Mouse (Mus musculus): ENCODE data around the gene Rab6b. TPM values are rescaled to one million over a fixed set of nuclear protein-coding genes. Genes with fewer than 3 reads are reported as not detected.

The Rab6b gene
- polyA plus RNA-seq, 1 experiment from 2014 or later, result 5.7 TPM

DNA sequence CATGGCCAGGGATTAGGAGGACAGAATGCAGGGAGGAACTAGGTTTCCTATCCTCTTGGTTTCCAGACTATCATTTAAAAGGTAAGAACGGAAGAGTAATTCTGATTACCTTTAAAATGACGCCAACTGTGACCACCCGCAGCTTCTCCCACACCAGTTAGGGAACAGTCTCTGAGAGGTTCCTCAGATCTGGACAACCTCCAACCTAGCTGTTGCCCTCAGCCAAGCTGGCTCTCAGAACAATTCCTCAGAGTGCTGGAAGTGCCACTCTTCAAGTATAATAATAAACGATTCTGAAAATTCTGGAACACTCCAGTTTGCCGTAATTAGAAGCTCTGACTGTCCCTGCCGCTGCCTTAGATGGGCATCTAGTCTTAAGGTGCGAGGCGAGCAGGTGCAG lies 74.4 kb downstream of the Rab6b start:
- Histone ChIP-seq H3K4me2 (replicated peaks) (no peak overlapping the region), H3K4me3 (replicated peaks) (no peak overlapping the region), H3K27me3 (replicated peaks) (no peaks in the 10 kb centered on the region), H3K27ac (no peak overlapping the region), H3K9ac (no peak overlapping the region), H3K36me3 (peaks cover 21% of the 10 kb centered on the region), H3K4me1 (replicated peaks) (peaks cover 2% of the 10 kb centered on the region; the same call in 1 of the 2 replicates), H3K9me3 (no peaks in the 10 kb centered on the region)
- 88% methylated on average over 8 of the region's 8 CpGs for WGBS
- ATAC-seq, result no peak

DNA sequence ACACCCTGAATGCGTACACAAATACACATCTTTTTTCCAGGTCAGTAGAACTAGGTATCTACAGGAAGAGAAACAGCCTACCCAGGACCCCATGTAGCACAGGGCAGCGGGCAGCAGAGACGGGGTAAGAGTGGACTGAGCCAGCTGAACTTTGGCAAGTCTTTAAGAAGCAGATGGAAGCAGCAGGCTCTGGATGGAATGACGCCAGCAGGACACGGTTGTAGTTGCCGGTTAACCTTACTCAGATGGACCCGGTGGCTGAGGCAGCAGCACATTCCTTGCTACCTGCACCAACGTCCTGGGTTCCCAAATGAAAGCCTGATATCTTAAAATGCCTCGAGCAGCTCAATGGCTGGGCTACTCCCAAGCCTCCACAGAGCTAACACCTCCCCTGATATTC lies 75.2 kb downstream of the Rab6b start:
- Histone ChIP-seq H3K9ac (no peak overlapping the region), H3K4me1 (replicated peaks) (no peaks in the 10 kb centered on the region), H3K27ac (no peak overlapping the region), H3K4me3 (replicated peaks) (no peak overlapping the region), H3K36me3 (peaks cover 21% of the 10 kb centered on the region), H3K27me3 (replicated peaks) (no peaks in the 10 kb centered on the region), H3K9me3 (no peaks in the 10 kb centered on the region), H3K4me2 (replicated peaks) (no peak overlapping the region)
- 63% methylated on average over 9 of the region's 9 CpGs for WGBS
- no peak for ATAC-seq

DNA sequence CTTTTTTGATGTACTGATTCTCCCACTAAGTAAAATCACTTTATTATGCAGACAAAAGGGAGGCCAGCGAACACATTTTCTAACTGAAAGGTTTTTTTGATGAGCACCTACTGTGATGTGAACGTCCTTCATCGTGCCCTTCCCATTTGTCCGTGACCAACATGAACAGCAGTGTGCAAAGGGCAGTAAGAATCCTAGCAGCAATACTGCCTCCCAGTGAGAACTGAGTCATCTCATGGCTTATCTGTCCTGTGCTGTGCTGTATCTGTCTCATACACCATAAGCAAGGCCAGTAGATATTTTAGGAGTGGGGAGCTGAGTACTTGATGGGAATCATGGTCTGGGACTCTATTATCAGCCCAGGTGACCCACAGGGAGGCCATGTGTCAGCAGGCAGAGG lies 76.8 kb downstream of the Rab6b start:
- no peak overlapping the region for H3K4me3 ChIP-seq (replicated peaks)
- no peak overlapping the region for H3K4me2 ChIP-seq (replicated peaks)
- ATAC-seq, result no peak
- WGBS, result 93% methylated on average over 4 of the region's 4 CpGs
- H3K9me3 ChIP-seq, result no peaks in the 10 kb centered on the region
- H3K36me3 ChIP-seq, result peaks cover 32% of the 10 kb centered on the region
- H3K27ac ChIP-seq, result no peak overlapping the region
- no peak overlapping the region for H3K9ac ChIP-seq
- no peaks in the 10 kb centered on the region for H3K27me3 ChIP-seq (replicated peaks)
- no peaks in the 10 kb centered on the region for H3K4me1 ChIP-seq (replicated peaks)

DNA sequence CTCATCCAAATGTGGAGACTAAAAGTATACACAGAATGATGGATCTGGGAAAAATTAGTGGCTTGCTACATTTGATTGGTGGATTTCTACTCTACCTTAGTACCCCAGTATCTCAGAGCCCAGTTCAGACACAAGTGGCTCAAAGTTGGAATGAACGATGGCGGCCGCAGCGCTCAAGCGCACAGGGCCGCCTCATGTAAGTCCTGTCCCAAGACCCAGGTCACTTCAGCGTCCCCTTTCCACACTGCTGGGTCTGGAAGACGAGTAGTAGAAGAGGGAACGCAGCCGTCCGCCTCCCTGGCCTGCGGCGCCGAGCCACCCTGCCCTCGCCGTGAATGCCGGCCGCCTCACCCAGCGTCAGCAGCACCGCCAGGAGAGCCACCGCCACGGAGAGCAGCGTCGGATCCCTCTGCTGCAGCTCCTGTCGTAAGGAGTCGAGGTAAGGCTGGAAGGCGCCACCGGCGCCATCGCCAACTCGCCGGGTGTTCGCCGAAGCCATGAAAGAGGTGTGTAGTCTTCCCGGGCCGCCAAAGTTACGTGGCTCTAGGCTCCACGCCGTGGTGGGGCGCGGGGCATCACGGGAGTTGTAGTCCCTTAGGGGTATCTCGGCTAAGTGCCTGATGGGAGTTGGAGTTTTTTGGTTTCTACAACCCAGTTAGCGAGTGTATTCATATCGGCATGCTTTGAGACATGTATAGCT lies 90.1 kb downstream of the Rab6b start, which contains the start of gene Srprb:
Gene Srprb (minus strand): TSS at position 577 of the 700 bp plus-strand sequence.
- H3K36me3 ChIP-seq, result peaks cover 6% of the 10 kb centered on the region; the same call in 1 of the 2 replicates
- peak within 1 kb of the TSS; percentile 73 for H3K27ac ChIP-seq
- H3K4me1 ChIP-seq (replicated peaks), result peaks cover 6% of the 10 kb centered on the region; the same call in 1 of the 2 replicates
- H3K9me3 ChIP-seq, result no peaks in the 10 kb centered on the region
- under 1% methylated on average over 45 of the region's 45 CpGs for WGBS
- peak within 1 kb of the TSS; percentile 82 for H3K4me3 ChIP-seq (replicated peaks)
- peak; percentile 99 for ATAC-seq
- H3K9ac ChIP-seq, result peak within 1 kb of the TSS; percentile 88
- no peaks in the 10 kb centered on the region for H3K27me3 ChIP-seq (replicated peaks)
- H3K4me2 ChIP-seq (replicated peaks), result peak within 1 kb of the TSS; percentile 49

DNA sequence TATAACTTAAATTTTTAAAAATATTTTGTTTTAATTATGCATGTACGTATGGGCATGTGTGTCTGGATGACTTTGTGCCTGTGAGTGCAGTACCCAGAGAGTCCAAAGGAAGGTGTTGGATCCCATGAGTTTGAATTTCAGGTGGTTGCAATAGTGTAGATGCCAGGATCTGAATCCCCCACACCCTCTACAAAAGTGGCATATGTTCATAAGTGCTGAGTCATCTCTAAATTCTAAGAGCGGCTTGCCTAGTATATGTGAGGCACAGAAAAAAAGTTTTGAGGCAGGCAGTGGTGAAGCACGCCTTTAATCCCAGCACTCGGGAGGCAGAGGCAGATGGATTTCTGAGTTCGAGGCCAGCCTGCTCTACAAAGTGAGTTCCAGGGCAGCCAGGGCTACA lies 94.2 kb downstream of the Rab6b start:
- ATAC-seq, result no peak
- Histone ChIP-seq H3K27me3 (replicated peaks) (no peaks in the 10 kb centered on the region), H3K4me1 (replicated peaks) (peaks cover 3% of the 10 kb centered on the region; the same call in 1 of the 2 replicates), H3K9me3 (no peaks in the 10 kb centered on the region), H3K4me3 (replicated peaks) (no peak overlapping the region), H3K27ac (no peak overlapping the region), H3K4me2 (replicated peaks) (no peak overlapping the region), H3K36me3 (no peaks in the 10 kb centered on the region), H3K9ac (no peak overlapping the region)
- 86% methylated on average over 5 of the region's 5 CpGs for WGBS

DNA sequence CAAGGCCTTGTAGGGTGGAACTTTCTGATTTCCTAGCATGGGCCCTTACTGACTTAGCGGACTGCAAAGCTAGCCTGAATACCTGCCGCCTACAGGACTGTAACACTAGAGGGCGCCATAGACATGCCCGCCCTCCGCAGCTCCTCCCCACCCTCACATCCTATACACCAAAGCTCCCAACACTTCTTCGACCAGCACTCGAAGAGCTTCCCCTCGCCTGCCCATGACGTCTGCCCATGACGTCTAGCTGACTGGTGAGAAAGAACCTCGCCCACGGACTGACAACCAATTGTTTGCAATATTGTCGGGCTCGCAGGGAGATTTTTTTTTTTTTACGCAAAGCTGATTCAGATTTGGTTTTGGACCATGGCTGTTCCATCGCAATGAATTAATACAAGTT lies 96.3 kb downstream of the Rab6b start:
- no peak overlapping the region for H3K27ac ChIP-seq
- 11% methylated on average over 16 of the region's 16 CpGs for WGBS
- H3K9ac ChIP-seq, result no peak overlapping the region
- peak overlapping the region; percentile 59 for H3K4me2 ChIP-seq (replicated peaks)
- H3K36me3 ChIP-seq, result no peaks in the 10 kb centered on the region
- ATAC-seq, result peak; percentile 89
- no peaks in the 10 kb centered on the region for H3K9me3 ChIP-seq
- H3K27me3 ChIP-seq (replicated peaks), result no peaks in the 10 kb centered on the region
- H3K4me3 ChIP-seq (replicated peaks), result no peak overlapping the region; the same call in 1 of the 2 replicates
- H3K4me1 ChIP-seq (replicated peaks), result no peaks in the 10 kb centered on the region

DNA sequence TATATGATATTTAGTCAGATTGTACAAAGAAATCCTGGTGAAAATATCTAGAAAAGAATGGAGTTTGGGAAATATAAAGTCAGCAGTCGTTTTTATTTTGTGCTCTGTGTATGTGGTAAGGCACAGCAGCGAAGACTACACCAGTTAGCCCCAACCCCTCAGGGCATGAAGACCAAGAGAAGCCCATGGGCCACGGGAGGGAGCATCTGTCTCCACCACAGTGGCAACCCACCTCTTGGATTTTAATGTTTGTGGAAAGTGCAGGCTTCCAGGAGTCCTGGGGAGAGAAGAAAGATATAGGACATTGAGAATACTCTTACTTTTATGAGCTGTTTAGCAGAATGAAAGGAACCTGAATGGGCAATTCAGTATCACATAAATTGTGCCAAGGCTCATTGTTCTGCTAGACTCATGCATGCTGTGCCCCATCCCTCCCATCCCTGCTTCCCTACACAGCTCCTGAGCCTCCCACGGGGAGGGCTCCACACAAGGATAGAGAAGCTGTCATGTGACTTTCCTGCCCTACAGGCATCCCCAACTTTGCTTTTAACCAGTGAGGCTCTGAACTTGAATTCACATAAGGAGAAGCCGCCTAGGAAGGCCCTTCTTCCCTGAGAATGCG lies 97.3 kb downstream of the Rab6b start:
- Histone ChIP-seq H3K9me3 (no peaks in the 10 kb centered on the region), H3K4me2 (replicated peaks) (no peak overlapping the region), H3K4me3 (replicated peaks) (no peak overlapping the region), H3K36me3 (no peaks in the 10 kb centered on the region), H3K4me1 (replicated peaks) (no peaks in the 10 kb centered on the region), H3K27me3 (replicated peaks) (no peaks in the 10 kb centered on the region), H3K27ac (no peak overlapping the region), H3K9ac (no peak overlapping the region)
- ATAC-seq, result no peak
- WGBS, result 62% methylated on average over 6 of the region's 6 CpGs

DNA sequence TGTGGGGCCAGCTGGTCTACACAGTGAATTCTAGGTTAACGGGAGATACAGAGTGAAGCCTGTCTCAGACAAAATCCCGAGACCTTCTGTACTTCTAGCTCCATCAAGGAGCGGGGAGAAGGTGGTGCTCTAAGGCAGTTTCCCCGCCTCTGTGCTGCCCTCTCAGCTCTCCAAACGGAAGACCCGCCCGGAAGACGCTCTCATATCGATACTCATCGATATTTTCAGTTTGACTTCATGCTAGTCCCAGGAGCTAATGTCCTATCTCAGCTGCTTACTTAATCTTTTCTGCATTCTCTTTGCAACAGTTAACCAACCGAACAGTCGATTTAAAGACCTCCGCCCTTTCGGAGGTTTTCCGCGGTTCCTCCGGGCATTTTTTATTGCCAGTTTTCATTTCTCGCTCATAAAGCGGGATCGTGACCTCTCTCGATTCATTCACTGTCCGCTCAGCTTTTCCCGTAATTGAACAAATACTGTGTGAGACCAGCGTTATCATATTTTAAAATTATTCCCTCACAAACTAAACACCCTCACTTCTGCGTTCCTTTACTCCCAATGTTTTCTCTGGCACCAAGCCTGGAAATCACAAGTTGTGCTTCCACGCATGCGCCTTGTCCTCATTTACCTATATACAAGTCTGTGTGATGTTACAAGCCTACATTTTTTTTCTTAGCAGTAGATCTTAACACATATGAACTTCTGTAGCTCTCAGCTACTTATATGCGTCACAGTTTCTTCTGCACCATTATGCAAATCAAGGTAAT lies 101.2 kb downstream of the Rab6b start:
- no peak overlapping the region for H3K4me3 ChIP-seq (replicated peaks)
- H3K9me3 ChIP-seq, result no peaks in the 10 kb centered on the region
- 0 out of 2 replicates have a peak, but pooled peaks cover 2% of the 10 kb centered on the region for H3K36me3 ChIP-seq
- peak overlapping the region; percentile 17; the same call in 1 of the 2 replicates for H3K4me2 ChIP-seq (replicated peaks)
- no peak overlapping the region for H3K27ac ChIP-seq
- H3K27me3 ChIP-seq (replicated peaks), result no peaks in the 10 kb centered on the region
- no peak overlapping the region for H3K9ac ChIP-seq
- WGBS, result 77% methylated on average over 28 of the region's 28 CpGs
- no peak for ATAC-seq
- no peaks in the 10 kb centered on the region for H3K4me1 ChIP-seq (replicated peaks)

DNA sequence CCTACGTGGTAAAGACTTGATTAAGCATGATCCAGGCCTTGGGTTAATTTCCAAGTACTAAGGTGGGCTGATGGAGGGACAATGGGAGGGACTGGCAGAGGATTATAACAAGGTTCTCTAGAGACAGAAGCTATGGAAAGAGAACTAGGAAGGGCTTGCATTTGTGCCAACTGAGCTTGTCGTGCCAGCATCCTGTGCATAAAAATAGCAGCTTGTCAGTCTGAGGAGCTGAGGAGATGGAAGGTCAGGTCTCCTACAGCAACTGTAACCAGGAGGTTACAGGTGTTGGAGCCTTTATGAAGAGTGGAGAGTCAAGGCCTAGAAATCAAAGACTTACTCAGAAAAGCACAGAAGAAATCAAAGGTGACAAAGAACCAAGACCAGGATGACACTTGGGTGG lies 102.0 kb downstream of the Rab6b start:
- Histone ChIP-seq H3K4me3 (replicated peaks) (no peak overlapping the region), H3K27me3 (replicated peaks) (no peaks in the 10 kb centered on the region), H3K9ac (no peak overlapping the region), H3K9me3 (no peaks in the 10 kb centered on the region), H3K4me2 (replicated peaks) (no peak overlapping the region), H3K27ac (no peak overlapping the region), H3K36me3 (0 out of 2 replicates have a peak, but pooled peaks cover 2% of the 10 kb centered on the region), H3K4me1 (replicated peaks) (no peaks in the 10 kb centered on the region)
- no peak for ATAC-seq
- WGBS, result 77% methylated on average over 2 of the region's 2 CpGs

DNA sequence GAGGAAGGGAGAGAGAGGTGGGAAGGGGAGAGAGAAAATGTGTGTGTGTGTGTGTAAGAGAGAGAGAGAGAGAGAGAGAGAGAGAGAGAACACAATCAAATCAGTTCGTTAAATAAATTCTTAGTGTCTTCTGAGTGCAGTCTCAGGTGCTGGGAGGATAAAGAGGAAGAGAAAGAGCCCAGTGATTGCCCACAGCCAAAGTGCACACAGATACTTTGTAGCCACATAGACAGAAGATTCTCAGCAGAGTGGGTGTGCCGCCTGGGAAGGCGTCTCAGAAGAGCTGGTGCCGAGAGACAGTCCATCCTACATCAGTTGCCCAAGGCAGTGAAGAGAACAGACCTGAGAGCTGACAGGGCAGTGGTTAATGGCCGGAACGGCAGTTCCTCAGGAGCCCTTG lies 102.7 kb downstream of the Rab6b start:
- Histone ChIP-seq H3K4me2 (replicated peaks) (no peak overlapping the region), H3K36me3 (0 out of 2 replicates have a peak, but pooled peaks cover 2% of the 10 kb centered on the region), H3K27ac (no peak overlapping the region), H3K4me3 (replicated peaks) (no peak overlapping the region), H3K27me3 (replicated peaks) (no peaks in the 10 kb centered on the region), H3K4me1 (replicated peaks) (no peaks in the 10 kb centered on the region), H3K9ac (no peak overlapping the region), H3K9me3 (no peaks in the 10 kb centered on the region)
- ATAC-seq, result no peak
- 83% methylated on average over 6 of the region's 6 CpGs for WGBS

DNA sequence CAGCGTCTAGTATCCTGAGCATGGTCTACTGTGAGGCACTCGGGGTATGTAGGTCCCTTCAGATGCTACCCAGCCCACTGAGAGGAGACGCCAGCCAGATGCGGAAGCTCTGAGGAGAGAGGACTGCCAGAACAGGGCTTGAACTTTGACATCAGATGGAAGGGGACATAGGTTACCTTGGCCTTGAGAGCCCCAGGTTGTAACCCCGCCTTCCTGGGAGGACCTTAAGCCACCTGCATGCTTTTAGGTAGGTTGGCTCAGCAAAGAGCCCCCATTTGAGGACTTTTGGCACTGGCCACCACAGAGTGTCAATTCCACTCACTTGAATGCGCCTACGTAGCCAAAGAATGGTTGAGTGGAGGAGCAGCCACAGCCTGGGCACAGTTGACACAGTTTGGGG lies 113.1 kb downstream of the Rab6b start:
- WGBS, result 91% methylated on average over 7 of the region's 7 CpGs

DNA sequence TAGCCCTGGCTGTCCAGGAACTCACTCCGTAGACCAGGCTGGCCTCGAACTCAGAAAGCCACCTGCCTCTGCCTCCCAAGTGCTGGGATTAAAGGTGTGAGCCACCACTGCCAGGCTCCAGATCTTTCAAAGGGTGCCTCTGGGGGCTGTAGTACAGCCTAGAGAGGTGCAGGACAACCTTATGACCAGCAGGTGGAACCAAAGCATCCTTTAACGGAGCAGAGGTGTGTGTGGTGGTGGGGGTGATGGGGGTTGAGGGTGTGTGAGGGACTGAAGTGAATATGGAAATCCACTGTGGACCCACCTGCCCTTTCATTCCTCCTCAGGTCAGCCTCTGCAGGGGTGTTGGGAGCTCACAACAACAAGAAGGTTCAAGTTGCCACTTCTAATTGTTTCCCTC lies 113.9 kb downstream of the Rab6b start:
- Histone ChIP-seq H3K4me1 (replicated peaks) (no peaks in the 10 kb centered on the region), H3K27me3 (replicated peaks) (no peaks in the 10 kb centered on the region), H3K36me3 (no peaks in the 10 kb centered on the region), H3K9ac (no peak overlapping the region), H3K27ac (no peak overlapping the region), H3K4me2 (replicated peaks) (no peak overlapping the region), H3K4me3 (replicated peaks) (no peak overlapping the region), H3K9me3 (no peaks in the 10 kb centered on the region)
- 67% methylated on average over 3 of the region's 3 CpGs for WGBS
- ATAC-seq, result no peak

More for the DNA sequence above, 113.1 kb downstream of the Rab6b start:
- Histone ChIP-seq H3K36me3 (no peaks in the 10 kb centered on the region), H3K4me2 (replicated peaks) (no peak overlapping the region), H3K4me3 (replicated peaks) (no peak overlapping the region), H3K9me3 (no peaks in the 10 kb centered on the region), H3K27me3 (replicated peaks) (no peaks in the 10 kb centered on the region), H3K4me1 (replicated peaks) (no peaks in the 10 kb centered on the region), H3K9ac (no peak overlapping the region), H3K27ac (no peak overlapping the region)
- no peak for ATAC-seq

All from intestine, embryonic 15.5 days (tissue).